Comparison of ENCODE assay signal across 19 mouse cellular contexts in the genomic region with DNA sequence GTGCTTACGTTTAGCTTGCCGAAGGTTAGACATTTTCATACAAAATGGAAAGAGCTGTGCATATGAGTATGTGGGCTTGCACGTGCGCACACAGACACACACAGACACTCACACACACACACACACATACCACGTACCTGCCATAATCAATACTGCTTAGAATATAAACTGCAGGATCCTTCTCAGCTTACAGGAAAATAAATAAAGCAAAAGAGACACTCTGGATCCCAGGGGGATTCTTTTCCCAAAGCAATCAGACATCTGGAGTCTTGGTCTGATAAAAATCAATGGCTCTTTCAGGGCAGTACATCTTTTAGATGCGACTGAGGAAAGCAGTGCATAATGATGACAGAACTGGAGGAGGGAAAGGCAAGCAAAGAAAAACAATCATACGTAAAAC. TPM values are rescaled to one million over a fixed set of nuclear protein-coding genes. Genes with fewer than 3 reads are reported as not detected.
DNase-seq lines count a peak whose midpoint lies in the region; ATAC-seq and TF ChIP-seq lines count a peak whose summit lies in the region.
"Had no signal": no experiment of that assay in that cellular context is flagged by ENCODE, and none has a peak within 500 bp of the region (broad histone marks: within the 10 kb centered on the region; RNA-seq: fewer than 3 reads in every experiment).

No protein-coding gene starts in this region.

- no peaks in the 10 kb centered on the region for H3K36me3 ChIP-seq in forebrain, embryonic 15.5 days
- no peaks in the 10 kb centered on the region for H3K36me3 ChIP-seq in forebrain, embryonic 13.5 days (ENCODE audit: poor library complexity, severe bottlenecking)
- no peaks in the 10 kb centered on the region for H3K36me3 ChIP-seq in hindbrain, embryonic 13.5 days
- H3K36me3 ChIP-seq in midbrain, embryonic 14.5 days (ENCODE audit: control insufficient read depth, insufficient read depth, low read length), result no peaks in the 10 kb centered on the region
- H3K36me3 ChIP-seq in intestine, embryonic 15.5 days, result no peaks in the 10 kb centered on the region
- H3K36me3 ChIP-seq: heart, embryonic 10.5 days had no signal

- no peaks in the 10 kb centered on the region for H3K9me3 ChIP-seq in forebrain, embryonic 15.5 days
- no peaks in the 10 kb centered on the region for H3K9me3 ChIP-seq in forebrain, embryonic 13.5 days (replicated peaks)
- no peaks in the 10 kb centered on the region for H3K9me3 ChIP-seq in hindbrain, embryonic 13.5 days
- H3K9me3 ChIP-seq in midbrain, embryonic 14.5 days (ENCODE audit: control insufficient read depth, low read length), result no peaks in the 10 kb centered on the region
- H3K9me3 ChIP-seq in intestine, embryonic 15.5 days, result no peaks in the 10 kb centered on the region
- H3K9me3 ChIP-seq: heart, embryonic 10.5 days had no signal

- no peaks in the 10 kb centered on the region for H3K27me3 ChIP-seq in forebrain, embryonic 15.5 days
- H3K27me3 ChIP-seq in forebrain, embryonic 13.5 days, result no peaks in the 10 kb centered on the region
- H3K27me3 ChIP-seq in hindbrain, embryonic 13.5 days, result peaks cover 3% of the 10 kb centered on the region; the same call in 1 of the 2 replicates
- H3K27me3 ChIP-seq in midbrain, embryonic 14.5 days (ENCODE audit: control insufficient read depth, insufficient read depth, low read length), result no peaks in the 10 kb centered on the region
- H3K27me3 ChIP-seq in intestine, embryonic 15.5 days (replicated peaks), result no peaks in the 10 kb centered on the region

- no peak for TF ChIP-seq CTCF in brain, embryonic 14.5 days (IDR thresholded peaks at IDR 0.05; ENCODE audit: borderline replicate concordance, extremely low read depth, insufficient read depth, insufficient read length)

- 71% methylated on average over 7 of the region's 7 CpGs for WGBS in forebrain, embryonic 15.5 days
- 76% methylated on average over 7 of the region's 7 CpGs for WGBS in forebrain, embryonic 13.5 days
- WGBS in hindbrain, embryonic 13.5 days, result 52% methylated on average over 7 of the region's 7 CpGs
- WGBS in midbrain, embryonic 14.5 days, result 62% methylated on average over 7 of the region's 7 CpGs
- WGBS in intestine, embryonic 15.5 days, result 73% methylated on average over 7 of the region's 7 CpGs

- no peak overlapping the region for H3K9ac ChIP-seq in forebrain, embryonic 15.5 days (replicated peaks)
- no peak overlapping the region for H3K9ac ChIP-seq in forebrain, embryonic 13.5 days
- no peak overlapping the region for H3K9ac ChIP-seq in hindbrain, embryonic 13.5 days
- no peak overlapping the region; the same call in 1 of the 2 replicates for H3K9ac ChIP-seq in midbrain, embryonic 14.5 days (replicated peaks; ENCODE audit: low read length)
- H3K9ac ChIP-seq in intestine, embryonic 15.5 days, result no peak overlapping the region
- H3K9ac ChIP-seq: lung, embryonic 14.5 days had no signal

- H3K4me2 ChIP-seq in forebrain, embryonic 15.5 days (replicated peaks), result no peak overlapping the region
- H3K4me2 ChIP-seq in forebrain, embryonic 13.5 days, result no peak overlapping the region
- no peak overlapping the region for H3K4me2 ChIP-seq in hindbrain, embryonic 13.5 days
- H3K4me2 ChIP-seq in midbrain, embryonic 14.5 days (ENCODE audit: low read length), result no peak overlapping the region
- no peak overlapping the region for H3K4me2 ChIP-seq in intestine, embryonic 15.5 days (replicated peaks)
- H3K4me2 ChIP-seq: liver, embryonic 11.5 days; lung, embryonic 14.5 days had no signal

- H3K4me3 ChIP-seq in forebrain, embryonic 15.5 days, result no peak overlapping the region
- no peak overlapping the region for H3K4me3 ChIP-seq in forebrain, embryonic 13.5 days
- no peak overlapping the region for H3K4me3 ChIP-seq in hindbrain, embryonic 13.5 days
- no peak overlapping the region for H3K4me3 ChIP-seq in midbrain, embryonic 14.5 days (replicated peaks; ENCODE audit: low read depth, low read length)
- no peak overlapping the region for H3K4me3 ChIP-seq in intestine, embryonic 15.5 days (replicated peaks)
- H3K4me3 ChIP-seq: heart, embryonic 10.5 days had no signal

- peak; percentile 39 for DNase-seq in brain, embryonic 14.5 days (ENCODE audit: low read depth)
- DNase-seq in midbrain, embryonic 14.5 days, result peak; percentile 35
- no peak for DNase-seq in B cell, adult 2 months
- DNase-seq in layer of hippocampus, adult 18-20 months (ENCODE audit: low spot score in 2 of 2), result no peak
- DNase-seq: adrenal gland, adult 2 months; cerebellum, adult 11-12 months; gastrocnemius, postnatal 10 days; kidney, adult 11 months; kidney, postnatal 14 days; lung, embryonic 14.5 days had no signal

- H3K27ac ChIP-seq in forebrain, embryonic 15.5 days (replicated peaks), result 0 out of 2 replicates have a peak overlapping the region, but pooled peaks have one; percentile 23
- no peak overlapping the region for H3K27ac ChIP-seq in forebrain, embryonic 13.5 days
- H3K27ac ChIP-seq in hindbrain, embryonic 13.5 days, result 0 out of 2 replicates have a peak overlapping the region, but pooled peaks have one; percentile 23
- H3K27ac ChIP-seq in midbrain, embryonic 14.5 days (replicated peaks; ENCODE audit: low read depth, low read length), result no peak overlapping the region
- H3K27ac ChIP-seq in intestine, embryonic 15.5 days, result no peak overlapping the region
- H3K27ac ChIP-seq: heart, embryonic 10.5 days; macrophage had no signal

- no peak for TF ChIP-seq POLR2A in brain, embryonic 14.5 days (IDR thresholded peaks at IDR 0.05; ENCODE audit: borderline replicate concordance, extremely low read depth, insufficient read depth, insufficient read length, poor library complexity, severe bottlenecking)

- ATAC-seq in forebrain, embryonic 15.5 days (replicated peaks), result no peak
- ATAC-seq in forebrain, embryonic 13.5 days, result no peak
- ATAC-seq in hindbrain, embryonic 13.5 days (ENCODE audit: low FRiP score), result peak; percentile 68
- ATAC-seq in midbrain, embryonic 14.5 days (ENCODE audit: low FRiP score, low TSS enrichment), result no peak
- ATAC-seq in intestine, embryonic 15.5 days, result no peak

- peaks cover 25% of the 10 kb centered on the region for H3K4me1 ChIP-seq in forebrain, embryonic 15.5 days
- H3K4me1 ChIP-seq in forebrain, embryonic 13.5 days, result peaks cover 17% of the 10 kb centered on the region
- peaks cover 14% of the 10 kb centered on the region for H3K4me1 ChIP-seq in hindbrain, embryonic 13.5 days (replicated peaks)
- H3K4me1 ChIP-seq in midbrain, embryonic 14.5 days (ENCODE audit: control insufficient read depth, insufficient read depth, low read length), result 0 out of 2 replicates have a peak, but pooled peaks cover 6% of the 10 kb centered on the region
- 0 out of 2 replicates have a peak, but pooled peaks cover 4% of the 10 kb centered on the region for H3K4me1 ChIP-seq in intestine, embryonic 15.5 days (replicated peaks)

RNA-seq across cellular contexts. Expression of a gene that starts 6.4 kb away (rescaled TPM):
- 245 and 258 TPM in 2 replicates for polyA plus RNA-seq in forebrain, embryonic 15.5 days (2015; fragmentation: Nextera tagmentation; extraction: Ambion mirVana)
- polyA plus RNA-seq in forebrain, embryonic 13.5 days (2015; fragmentation: Nextera tagmentation; extraction: Ambion mirVana), result 176 and 177 TPM in 2 replicates
- polyA plus RNA-seq in brain, embryonic 14.5 days (2012; rRNA removed), result 117 and 171 TPM in 2 replicates
- 135 and 136 TPM in 2 replicates for polyA plus RNA-seq in hindbrain, embryonic 13.5 days (2015; fragmentation: Nextera tagmentation; extraction: Ambion mirVana)
- 31.5 and 44.7 TPM in 2 replicates for polyA plus RNA-seq in midbrain, embryonic 14.5 days (2014; fragmentation: Nextera tagmentation; extraction: Ambion mirVana)
- 10 to 100 TPM; 50.7 to 64.0 TPM for total RNA-seq in layer of hippocampus, adult 18-20 months (2021)
- 6.6 and 7.2 TPM in 2 replicates for polyA plus RNA-seq in intestine, embryonic 15.5 days (2015; fragmentation: Nextera tagmentation; extraction: Ambion mirVana)
- total RNA-seq: heart, postnatal 25 days had no signal
- polyA plus RNA-seq: C2C12, macrophage had no signal

Comparison
In these comparisons a context has a peak if more than half of its experiments do, and no peak if none do; other contexts are left out.
1. H3K27ac ChIP-seq: peak in forebrain, embryonic 15.5 days (single experiment) and hindbrain, embryonic 13.5 days (single experiment); none in forebrain, embryonic 13.5 days (single experiment), midbrain, embryonic 14.5 days (single experiment) and intestine, embryonic 15.5 days (single experiment).
2. DNase-seq: peak in brain, embryonic 14.5 days (single experiment) and midbrain, embryonic 14.5 days (single experiment); none in B cell, adult 2 months (0 of 2) and layer of hippocampus, adult 18-20 months (0 of 2).